Mouse (Mus musculus) intestine, embryonic 16.5 days (tissue): ENCODE results near the gene Prrc2c. TPM values are rescaled to one million over a fixed set of nuclear protein-coding genes. Genes with fewer than 3 reads are reported as not detected.
A peak's percentile ranks its signal among the peaks of the same experiment; 100 is the strongest.
"Not testable (repeated sequence)": the region's sequence is repeated elsewhere in the genome, so short reads cannot be mapped to it uniquely, and the experiment has no call there.

ENCODE experiments used
- ATAC-seq: fragments of 200-750 bp; cut with Nextera tagmentation; 2 replicates; pipeline ENCODE4 v1.8.0; 2017; ENCODE audit warnings: moderate TSS enrichment, moderate library complexity
- H3K27ac ChIP-seq: fragments of 300-500 bp; sonication (generic); 2 replicates; pipeline ENCODE4 v1.5.1; 2014; ENCODE audit warnings: mild to moderate bottlenecking, low read length
- H3K27me3 ChIP-seq: fragments of 300-500 bp; sonication (generic); replicated peaks from 2 replicates; pipeline ENCODE4 v1.6.1; 2014; ENCODE audit warnings: low read length, control low read depth, mixed read lengths; ENCODE audit not compliant: control insufficient read depth, insufficient read depth
- H3K36me3 ChIP-seq: fragments of 300-500 bp; sonication (generic); 2 replicates; pipeline ENCODE4 v1.6.1; 2014; ENCODE audit warnings: low read length, control low read depth; ENCODE audit not compliant: control insufficient read depth, insufficient read depth
- H3K4me1 ChIP-seq: fragments of 300-500 bp; sonication (generic); 2 replicates; pipeline ENCODE4 v1.6.1; 2014; ENCODE audit warnings: low read length, control low read depth, mixed read lengths; ENCODE audit not compliant: control insufficient read depth, insufficient read depth
- H3K4me2 ChIP-seq: fragments of 300-500 bp; sonication (generic); 2 replicates; pipeline ENCODE4 v1.6.1; 2014; ENCODE audit warnings: low read depth, low read length, control low read depth
- H3K4me3 ChIP-seq: fragments of 300-500 bp; sonication (generic); 2 replicates; pipeline ENCODE4 v1.5.1; 2014; ENCODE audit warnings: mild to moderate bottlenecking, low read length
- H3K9ac ChIP-seq: fragments of 300-500 bp; sonication (generic); 2 replicates; pipeline ENCODE4 v1.6.1; 2014; ENCODE audit warnings: low read depth, low read length
- H3K9me3 ChIP-seq: fragments of 300-500 bp; sonication (generic); 2 replicates; pipeline ENCODE4 v1.6.1; 2016; ENCODE audit warnings: low read length, control low read depth; ENCODE audit not compliant: control insufficient read depth
- whole genome bisulfite sequencing: fragments of 180-500 bp; shearing (Covaris S2); extraction: QIAGEN DNeasy Blood & Tissue Kit; methylation state at CpG from one replicate; pipeline ENCODE4 v1.1.7; 2014; 5-methylcytosine and 5-hydroxymethylcytosine counted together
- polyA plus RNA-seq: library from polyadenylated mRNA; unstranded; fragments of >200 nt; fragmentation: Nextera tagmentation; extraction: Ambion mirVana; gene quantifications from 2 replicates; pipeline ENCODE4 v1.2.1, GENCODE M21; 2015

Prrc2c gene
- 87.1 and 112 TPM in 2 replicates for polyA plus RNA-seq

DNA sequence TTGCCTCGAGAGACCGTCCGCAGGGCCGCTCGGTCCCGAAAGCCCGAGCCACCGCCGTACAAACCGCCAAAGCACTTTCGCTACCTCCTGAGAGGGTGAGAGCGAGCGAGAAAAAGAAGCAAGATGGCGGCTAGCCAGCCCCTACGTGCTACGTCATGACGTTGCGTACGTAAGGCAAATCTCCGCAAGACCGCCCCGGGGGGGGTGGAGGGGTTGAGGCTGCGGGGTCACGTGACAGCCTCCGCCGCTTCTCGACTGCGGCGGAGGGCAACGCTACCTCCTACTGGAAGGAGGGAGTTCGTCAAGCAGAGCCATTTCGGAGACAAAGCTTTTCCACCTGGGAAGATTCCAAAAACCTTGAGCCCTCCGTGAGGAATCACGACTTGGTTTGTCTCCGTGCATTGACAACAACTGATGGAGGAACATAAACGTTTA lies at the start of gene Prrc2c:
Prrc2c (minus strand) TSS at position 156 of the 435 bp plus-strand sequence.
- Histone ChIP-seq H3K4me3 (peak within 1 kb of the TSS; percentile 94), H3K27me3 (no peaks in the 10 kb centered on the region), H3K9ac (peak within 1 kb of the TSS; percentile 99), H3K9me3 (no peaks in the 10 kb centered on the region), H3K36me3 (no peaks in the 10 kb centered on the region), H3K4me1 (peaks cover 17% of the 10 kb centered on the region), H3K4me2 (peak within 1 kb of the TSS; percentile 90), H3K27ac (peak within 1 kb of the TSS; percentile 98)
- peak; percentile 98 for ATAC-seq
- under 1% methylated on average over 36 of the region's 36 CpGs for WGBS

DNA sequence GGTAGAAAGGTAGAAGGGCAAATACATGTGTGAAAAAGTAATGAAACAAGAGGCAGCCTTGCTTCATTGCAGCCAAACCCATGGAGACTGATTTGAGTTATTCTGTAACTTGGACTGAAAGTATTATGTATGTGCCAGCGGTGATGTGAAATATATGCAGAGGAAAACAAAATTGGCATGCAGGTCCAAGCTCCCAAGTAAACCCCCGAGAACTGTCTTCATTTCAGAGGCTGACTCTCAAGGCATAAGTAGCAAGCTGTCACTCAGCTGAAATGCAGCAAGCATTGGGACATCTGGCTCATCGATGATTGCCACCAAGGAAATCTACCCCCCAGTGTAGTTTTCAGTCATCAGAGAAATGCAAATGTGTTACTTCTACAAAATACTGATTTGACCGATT lies 44.9 kb upstream of the Prrc2c start:
- ATAC-seq: no peak
- Histone ChIP-seq H3K27ac (no peak overlapping the region), H3K9me3 (no peaks in the 10 kb centered on the region), H3K4me1 (no peaks in the 10 kb centered on the region), H3K36me3 (no peaks in the 10 kb centered on the region), H3K9ac (no peak overlapping the region), H3K4me2 (no peak overlapping the region), H3K27me3 (no peaks in the 10 kb centered on the region), H3K4me3 (no peak overlapping the region)
- 86% methylated on average over 4 of the region's 4 CpGs for WGBS

DNA sequence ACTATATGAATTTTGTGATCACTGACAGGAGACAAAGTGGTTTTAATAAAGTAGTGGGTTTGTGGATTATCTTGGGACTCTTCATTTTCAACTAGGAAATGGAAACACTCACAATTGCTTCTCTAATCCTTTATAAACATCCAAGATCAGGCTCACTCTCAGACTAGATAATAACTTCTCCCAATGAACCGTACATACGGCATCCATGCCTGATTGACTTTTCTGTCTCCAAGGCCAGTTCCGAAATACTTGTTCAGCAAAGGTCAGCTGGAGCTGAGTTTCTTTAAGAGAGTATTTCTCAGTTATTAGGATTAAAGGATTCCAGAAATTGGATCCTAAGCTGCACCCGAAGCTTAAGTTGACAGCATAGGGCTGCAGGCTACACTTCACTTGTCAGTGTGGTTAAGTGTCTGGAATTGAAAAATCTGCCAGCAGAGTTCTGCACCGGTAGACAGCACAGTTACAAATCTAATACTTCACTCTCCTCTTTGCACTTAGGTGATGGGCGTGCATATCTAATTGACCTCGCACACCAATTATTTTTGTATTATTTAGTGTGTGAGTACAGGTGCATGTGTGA lies 43.4 kb upstream of the Prrc2c start:
- Histone ChIP-seq H3K4me1 (no peaks in the 10 kb centered on the region), H3K27ac (no peak overlapping the region), H3K4me2 (no peak overlapping the region), H3K36me3 (no peaks in the 10 kb centered on the region), H3K9me3 (no peaks in the 10 kb centered on the region), H3K27me3 (no peaks in the 10 kb centered on the region), H3K4me3 (no peak overlapping the region), H3K9ac (no peak overlapping the region)
- 82% methylated on average over 7 of the region's 7 CpGs for WGBS
- ATAC-seq: no peak

DNA sequence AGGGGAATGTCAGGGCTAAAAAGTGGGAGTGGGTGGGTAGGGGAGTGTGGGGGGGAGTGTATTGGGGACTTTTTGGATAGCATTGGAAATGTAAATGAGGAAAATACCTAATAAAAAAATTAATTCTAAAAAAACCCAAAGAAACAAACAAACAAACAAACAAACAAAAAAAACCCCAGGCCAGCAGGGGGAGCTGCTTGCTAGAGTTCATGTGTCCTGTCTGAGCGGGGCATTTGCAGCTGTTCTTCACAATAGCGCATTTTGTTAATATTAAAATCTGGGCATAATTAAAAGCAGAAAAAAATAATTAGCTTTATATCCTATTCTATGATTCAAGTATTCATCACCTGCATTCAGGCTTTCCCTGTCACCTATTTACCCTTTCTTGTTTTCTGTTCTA lies 40.7 kb upstream of the Prrc2c start:
- not testable (repeated sequence) for H3K9me3 ChIP-seq, H3K9ac ChIP-seq, H3K27ac ChIP-seq, ATAC-seq, H3K4me2 ChIP-seq, H3K4me1 ChIP-seq, H3K27me3 ChIP-seq, H3K4me3 ChIP-seq, H3K36me3 ChIP-seq
- 89% methylated on average over 2 of the region's 2 CpGs for WGBS

GRCm38 (mm10) chr1:162777943-162778538 lies 37.7 kb upstream of the Prrc2c start:
- no peak overlapping the region for H3K4me3 ChIP-seq
- H3K4me2 ChIP-seq: no peak overlapping the region
- H3K9ac ChIP-seq: no peak overlapping the region
- H3K27me3 ChIP-seq: no peaks in the 10 kb centered on the region
- H3K4me1 ChIP-seq: no peaks in the 10 kb centered on the region
- no peaks in the 10 kb centered on the region for H3K36me3 ChIP-seq
- no peaks in the 10 kb centered on the region for H3K9me3 ChIP-seq
- WGBS: 88% methylated on average over 5 of the region's 5 CpGs
- H3K27ac ChIP-seq: no peak overlapping the region
- ATAC-seq: no peak

DNA sequence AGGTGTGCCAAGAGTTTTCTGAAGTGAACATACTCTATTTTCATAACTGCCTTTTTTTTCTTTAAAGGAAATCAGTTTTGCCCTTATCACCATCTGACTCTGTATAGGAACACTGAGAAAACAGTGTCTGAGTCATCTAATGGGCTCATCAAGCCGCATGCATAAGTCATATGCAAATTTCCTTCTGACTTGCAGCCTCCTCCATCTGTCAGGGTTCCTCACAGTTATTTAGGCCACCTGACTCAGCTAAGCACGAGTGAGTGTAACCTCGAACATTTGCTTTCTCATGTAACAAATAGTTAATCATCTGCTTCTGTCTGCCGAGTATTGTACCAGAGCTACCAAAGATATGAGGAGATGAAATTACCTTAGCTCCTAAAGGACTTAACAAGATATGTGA lies 33.3 kb upstream of the Prrc2c start:
- 55% methylated on average over 4 of the region's 4 CpGs for WGBS
- ATAC-seq: no peak
- H3K36me3 ChIP-seq: no peaks in the 10 kb centered on the region

DNA sequence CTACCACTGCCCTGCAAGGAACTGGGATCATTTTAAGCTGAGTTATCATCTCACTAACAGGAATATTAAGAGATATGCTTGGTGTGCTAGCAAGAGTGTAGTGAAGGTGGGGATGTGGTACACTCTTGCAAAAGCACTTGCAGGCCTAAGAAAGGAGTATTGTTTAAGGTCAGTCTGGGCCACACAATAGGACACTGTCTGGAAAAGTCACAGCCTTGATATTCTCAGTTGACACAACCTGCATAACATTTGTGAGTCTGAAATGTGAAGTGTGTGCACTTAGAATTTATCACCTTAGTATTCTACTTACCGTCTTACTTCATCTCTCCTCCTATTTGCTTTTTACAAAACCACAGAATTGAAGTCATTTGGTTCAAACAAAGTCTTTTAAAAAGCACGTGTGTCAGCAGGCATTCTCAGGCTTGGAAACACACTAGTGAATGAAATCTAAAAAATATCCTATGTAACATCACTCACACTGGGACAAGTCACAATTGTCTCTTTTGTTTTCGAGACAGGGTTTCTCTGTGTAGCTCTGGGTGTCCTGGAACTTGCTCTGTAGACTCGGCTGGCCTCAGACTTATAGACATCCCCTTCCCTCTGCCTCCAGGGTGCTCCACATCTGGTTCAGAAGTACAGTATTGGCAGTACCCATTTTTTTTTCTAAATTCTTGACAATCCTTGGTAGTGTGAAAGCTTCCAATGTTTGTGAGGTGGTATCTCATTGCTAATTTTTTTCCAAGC lies 31.4 kb upstream of the Prrc2c start:
- Histone ChIP-seq H3K27me3 (no peaks in the 10 kb centered on the region), H3K36me3 (no peaks in the 10 kb centered on the region), H3K9ac (no peak overlapping the region), H3K4me2 (no peak overlapping the region), H3K4me3 (no peak overlapping the region), H3K9me3 (no peaks in the 10 kb centered on the region), H3K4me1 (no peaks in the 10 kb centered on the region), H3K27ac (no peak overlapping the region)
- no peak for ATAC-seq
- 64% methylated on average over 4 of the region's 4 CpGs for WGBS

More for the DNA sequence above, 33.3 kb upstream of the Prrc2c start:
- Histone ChIP-seq H3K4me1 (no peaks in the 10 kb centered on the region), H3K9ac (no peak overlapping the region), H3K4me2 (no peak overlapping the region), H3K27me3 (no peaks in the 10 kb centered on the region), H3K27ac (no peak overlapping the region), H3K9me3 (no peaks in the 10 kb centered on the region), H3K4me3 (no peak overlapping the region)

- H3K27ac ChIP-seq: no peak overlapping the region
- ATAC-seq: no peak
- H3K9ac ChIP-seq: no peak overlapping the region
- no peaks in the 10 kb centered on the region for H3K27me3 ChIP-seq
- no peak overlapping the region for H3K4me3 ChIP-seq
- no peak overlapping the region for H3K4me2 ChIP-seq
- 85% methylated on average over 6 of the region's 6 CpGs for WGBS
- H3K9me3 ChIP-seq: no peaks in the 10 kb centered on the region
- no peaks in the 10 kb centered on the region for H3K36me3 ChIP-seq
- no peaks in the 10 kb centered on the region for H3K4me1 ChIP-seq
Observed at GRCm38 (mm10) chr1:162752009-162752408, 11.7 kb upstream of the Prrc2c start.

GRCm38 (mm10) chr1:162749607-162750006 lies 9.3 kb upstream of the Prrc2c start:
- H3K4me2 ChIP-seq: no peak overlapping the region
- H3K27me3 ChIP-seq: no peaks in the 10 kb centered on the region
- 53% methylated on average over 7 of the region's 7 CpGs for WGBS
- no peak for ATAC-seq
- H3K4me1 ChIP-seq: no peaks in the 10 kb centered on the region
- no peak overlapping the region for H3K9ac ChIP-seq
- no peaks in the 10 kb centered on the region for H3K36me3 ChIP-seq
- H3K27ac ChIP-seq: no peak overlapping the region
- H3K9me3 ChIP-seq: no peaks in the 10 kb centered on the region
- H3K4me3 ChIP-seq: no peak overlapping the region
